Mouse (Mus musculus) lung, adult 18-20 months (tissue): ENCODE measurements around the gene Siah1b.

Experiments
- DNase-seq, 2 experiments: peaks; one replicate each; pipeline ENCODE4 v3.0.0; 2022; ENCODE audit warnings: mixed read lengths in 2 of 2

The Siah1b gene

DNA sequence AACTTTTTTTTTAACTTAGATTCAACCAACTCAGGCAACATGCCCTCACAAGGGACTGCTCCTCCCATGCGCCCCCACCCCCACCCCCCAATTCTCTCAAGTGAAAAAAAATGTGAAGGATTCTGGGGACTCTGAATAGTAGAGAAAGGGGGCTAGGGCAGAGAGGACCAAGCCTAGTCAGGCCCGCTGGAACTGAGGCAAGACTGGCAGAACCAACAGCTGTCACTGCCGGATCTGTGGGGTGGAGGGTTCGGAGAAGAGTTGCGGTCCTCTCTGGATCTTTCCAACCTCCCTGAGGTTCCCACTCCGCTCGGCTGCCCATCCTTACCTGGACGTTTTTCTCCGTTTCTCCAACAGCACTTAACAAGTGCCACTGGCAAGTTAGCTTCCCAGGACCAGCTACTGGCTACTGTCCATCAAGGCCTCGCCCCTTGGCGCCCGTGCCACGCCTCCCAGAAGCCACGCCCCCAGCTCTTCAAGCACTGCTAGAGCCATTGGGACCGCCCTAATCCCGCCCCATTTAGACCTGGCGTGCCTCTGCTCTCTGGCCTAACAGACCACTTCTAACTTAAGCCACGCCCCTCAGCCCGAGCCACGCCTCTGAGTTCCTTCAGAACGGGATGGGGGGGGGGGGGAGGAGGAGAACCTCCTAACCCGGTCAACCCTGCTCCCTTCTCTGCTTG is 48.5 kb downstream of the Siah1b start, which contains the start of gene Car5b:
Gene Car5b (minus strand): TSS at position 391 of the 683 bp plus-strand sequence.
- peak; percentile 94 to 96 for DNase-seq
